Mouse (Mus musculus) heart, adult 2 months (tissue): ENCODE data around the gene Dnaja3. TPM values are rescaled to one million over a fixed set of nuclear protein-coding genes. Genes with fewer than 3 reads are reported as not detected.
"Not testable (repeated sequence)": the region's sequence is repeated elsewhere in the genome, so short reads cannot be mapped to it uniquely, and the experiment has no call there.

ENCODE experiments used
- DNase-seq, 2 experiments: peaks; one replicate each; pipeline ENCODE4 v3.0.0; 2021
- H3K27ac ChIP-seq: fragments of 200-600 bp; 2 replicates; pipeline ENCODE4 v1.8.1; 2022
- H3K27me3 ChIP-seq: fragments of 200-500 bp; 2 replicates; pipeline ENCODE4 v1.6.1; 2012; ENCODE audit warnings: mild to moderate bottlenecking, low read length, inconsistent platforms, mixed read lengths; ENCODE audit not compliant: control insufficient read depth, insufficient read depth
- H3K36me3 ChIP-seq: fragments of 200-500 bp; 2 replicates; pipeline ENCODE4 v1.6.1; 2012; ENCODE audit warnings: low read length, inconsistent platforms; ENCODE audit not compliant: control insufficient read depth, insufficient read depth
- H3K4me1 ChIP-seq: fragments of 200-500 bp; 2 replicates; pipeline ENCODE4 v1.6.1; 2011; ENCODE audit warnings: low read length; ENCODE audit not compliant: control insufficient read depth, insufficient read depth
- H3K4me3 ChIP-seq: fragments of 200-600 bp; 2 replicates; pipeline ENCODE4 v1.8.1; 2022
- H3K79me2 ChIP-seq: fragments of 200-500 bp; replicated peaks from 2 replicates; pipeline ENCODE4 v1.6.1; 2012; ENCODE audit warnings: mild to moderate bottlenecking, inconsistent platforms, low read length, moderate library complexity, mixed read lengths; ENCODE audit not compliant: control insufficient read depth, insufficient read depth
- H3K9ac ChIP-seq: fragments of 200-500 bp; 2 replicates; pipeline ENCODE4 v1.6.1; 2012; ENCODE audit warnings: low read depth, mild to moderate bottlenecking, control low read depth, inconsistent platforms, low read length, mixed read lengths
- CTCF ChIP-seq: fragments of 200-600 bp; IDR thresholded peaks from 2 replicates; pipeline ENCODE4 v1.8.1; 2022; ENCODE audit warnings: antibody characterized with exemption, mild to moderate bottlenecking, moderate library complexity
- EP300 ChIP-seq: fragments of 200-500 bp; IDR thresholded peaks from 2 replicates; pipeline ENCODE4 v1.6.1; 2011; ENCODE audit warnings: low read depth, low read length, control low read depth; ENCODE audit not compliant: insufficient read depth
- POLR2A ChIP-seq: fragments of 200-500 bp; IDR thresholded peaks from 2 replicates; pipeline ENCODE4 v1.6.1; 2011; ENCODE audit warnings: mild to moderate bottlenecking, low read depth, low read length, control low read depth; ENCODE audit not compliant: insufficient read depth
- WGBS: fragments of 180-500 bp; shearing (Covaris S2); methylation state at CpG from one replicate; pipeline ENCODE4 v1.1.7; 2018; 5-methylcytosine and 5-hydroxymethylcytosine counted together
- intact Hi-C: fragments of 180-260 bp; cut with DNase I; formaldehyde crosslinking; loops from one replicate; pipeline ENCODE4 v1.15.1; 2025
- polyA plus RNA-seq: library from polyadenylated mRNA; depleted of rRNA; stranded (reverse); fragments of >200 nt; gene quantifications from 2 replicates; pipeline ENCODE4 v1.2.3, GENCODE M21; 2012; rRNA removed
- total RNA-seq, 2 experiments: library from RNA; stranded (reverse); gene quantifications; 2 replicates each; pipeline ENCODE4 v1.2.3; 2021

Dnaja3 gene
- total and polyA plus RNA-seq, 3 experiments = 80.8 to 150 (median 138) TPM

GRCm38 (mm10) chr16:4754045-4754444 is 114.3 kb downstream of the Dnaja3 start:
- H3K4me1 ChIP-seq = peaks cover 3% of the 10 kb centered on the region

GRCm38 (mm10) chr16:4756660-4757335 is 117.0 kb downstream of the Dnaja3 start:
- Histone ChIP-seq H3K9ac (peak overlapping the region; percentile 51; the same call in 1 of the 2 replicates), H3K36me3 (peaks cover 24% of the 10 kb centered on the region)
- H3K79me2 ChIP-seq, H3K4me3 ChIP-seq, H3K27ac ChIP-seq, intact Hi-C loops, H3K27me3 ChIP-seq, H3K4me1 ChIP-seq: not testable (repeated sequence)
- 2% methylated on average over 34 of the region's 42 CpGs for WGBS
- TF ChIP-seq CTCF = peak; percentile 40; the same call in 1 of the 2 replicates
- DNase-seq = peak in 1 of 2 experiments; percentile 38

More at GRCm38 (mm10) chr16:4754045-4754444, 114.3 kb downstream of the Dnaja3 start:
- no peak for TF ChIP-seq EP300
- no peak for TF ChIP-seq POLR2A
- TF ChIP-seq CTCF = no peak
- no peaks in the 10 kb centered on the region; the same call in 1 of the 2 replicates for H3K79me2 ChIP-seq
- intact Hi-C loops = no loop called here
- DNase-seq = no peak
- H3K36me3 ChIP-seq = peaks cover 20% of the 10 kb centered on the region
- no peaks in the 10 kb centered on the region for H3K27me3 ChIP-seq
- H3K27ac ChIP-seq = peak overlapping the region; percentile 18; the same call in 1 of the 2 replicates
- H3K4me3 ChIP-seq = no peak overlapping the region
- WGBS = 55% methylated on average over 3 of the region's 3 CpGs
- no peak overlapping the region for H3K9ac ChIP-seq

Other genes with a start within 250 kb of the Dnaja3 start
- gene Adcy9, start 219.5 kb upstream of the Dnaja3 start, total RNA-seq = 10 to 100 TPM; 22.6 to 26.3 TPM
- gene Adcy9, start 219.5 kb upstream of the Dnaja3 start, polyA plus RNA-seq = 11.1 and 17.4 TPM in 2 replicates
- 100 to 1,000 TPM; 771 to 870 TPM for gene Srl, start 98.2 kb upstream of the Dnaja3 start, total RNA-seq
- gene Srl, start 98.2 kb upstream of the Dnaja3 start, polyA plus RNA-seq = 276 and 575 TPM in 2 replicates
- gene Tfap4, start 80.1 kb upstream of the Dnaja3 start, total RNA-seq = 1 to 10 TPM; 3.2 to 3.4 TPM
- gene Tfap4, start 80.1 kb upstream of the Dnaja3 start, polyA plus RNA-seq = 2.4 and 2.9 TPM in 2 replicates
- 10 to 100 TPM; 10.0 to 11.1 TPM for gene Glis2, start 45.3 kb upstream of the Dnaja3 start, total RNA-seq
- 17.3 and 23.8 TPM in 2 replicates for gene Glis2, start 45.3 kb upstream of the Dnaja3 start, polyA plus RNA-seq
- 100 to 1,000 TPM; 119 to 165 TPM for gene Pam16, start 15.0 kb upstream of the Dnaja3 start, total RNA-seq
- 36.3 and 39.4 TPM in 2 replicates for gene Pam16, start 15.0 kb upstream of the Dnaja3 start, polyA plus RNA-seq
- 10 to 100 TPM in 1 of 2 experiments, 1 to 10 TPM in 1; 9.2 to 10.5 TPM for gene Vasn, start within 50 bp of the Dnaja3 start, total RNA-seq
- 23.9 and 24.2 TPM in 2 replicates for gene Vasn, start within 50 bp of the Dnaja3 start, polyA plus RNA-seq
- gene Coro7, start 39.8 kb downstream of the Dnaja3 start, total RNA-seq = 10 to 100 TPM; 14.6 to 15.9 TPM
- gene Coro7, start 39.8 kb downstream of the Dnaja3 start, polyA plus RNA-seq = 20.8 and 22.8 TPM in 2 replicates
- 1 to 10 TPM; 2.2 to 2.7 TPM for gene Nmral1, start 79.4 kb downstream of the Dnaja3 start, total RNA-seq
- gene Nmral1, start 79.4 kb downstream of the Dnaja3 start, polyA plus RNA-seq = 3.9 and 4.0 TPM in 2 replicates
- gene Hmox2, start 86.4 kb downstream of the Dnaja3 start, total RNA-seq = 10 to 100 TPM; 72.4 to 84.9 TPM
- 38.3 and 51.6 TPM in 2 replicates for gene Hmox2, start 86.4 kb downstream of the Dnaja3 start, polyA plus RNA-seq
- gene Cdip1, start 150.3 kb downstream of the Dnaja3 start, total RNA-seq = 10 to 100 TPM; 58.4 to 65.6 TPM
- 94.3 and 100 TPM in 2 replicates for gene Cdip1, start 150.3 kb downstream of the Dnaja3 start, polyA plus RNA-seq
- gene 4930562C15Rik, start 195.4 kb downstream of the Dnaja3 start, total RNA-seq = not detected
- gene 4930562C15Rik, start 195.4 kb downstream of the Dnaja3 start, polyA plus RNA-seq = 0.23 TPM in 1 of 2 replicates, not detected in the other
- 10 to 100 TPM; 17.2 to 18.3 TPM for gene Ubald1, start 240.3 kb downstream of the Dnaja3 start, total RNA-seq
- 18.2 and 24.5 TPM in 2 replicates for gene Ubald1, start 240.3 kb downstream of the Dnaja3 start, polyA plus RNA-seq
- 100 to 1,000 TPM; 148 to 168 TPM for gene Mgrn1, start 246.3 kb downstream of the Dnaja3 start, total RNA-seq
- gene Mgrn1, start 246.3 kb downstream of the Dnaja3 start, polyA plus RNA-seq = 274 and 284 TPM in 2 replicates